Mouse (Mus musculus) layer of hippocampus, adult 9-10 months (tissue): ENCODE measurements around the gene Tef.

Source experiments
- DNase-seq: peaks from one replicate; pipeline ENCODE4 v3.0.0; 2022; ENCODE audit warnings: low spot score

Tef gene

DNA sequence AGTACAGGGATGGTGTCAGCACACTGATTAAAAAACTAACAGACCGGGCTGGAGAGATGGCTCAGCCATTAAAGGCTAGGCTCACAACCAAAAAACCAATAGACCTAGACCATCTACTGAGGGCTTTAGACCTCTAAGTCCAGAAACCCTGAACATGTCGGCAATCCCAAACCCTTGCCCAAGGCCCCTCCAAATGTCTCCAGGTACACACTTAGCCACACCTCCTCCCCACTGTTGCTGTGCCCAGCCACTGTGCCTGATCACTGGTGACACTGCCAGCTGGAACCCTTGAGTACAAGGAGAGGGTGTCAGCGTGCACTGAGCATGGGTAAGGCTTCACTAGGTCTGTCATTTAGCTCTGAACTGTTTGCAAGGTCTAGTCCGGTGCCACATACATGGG, 3.8 kb upstream of the Tef start:
- DNase-seq: no peak

DNA sequence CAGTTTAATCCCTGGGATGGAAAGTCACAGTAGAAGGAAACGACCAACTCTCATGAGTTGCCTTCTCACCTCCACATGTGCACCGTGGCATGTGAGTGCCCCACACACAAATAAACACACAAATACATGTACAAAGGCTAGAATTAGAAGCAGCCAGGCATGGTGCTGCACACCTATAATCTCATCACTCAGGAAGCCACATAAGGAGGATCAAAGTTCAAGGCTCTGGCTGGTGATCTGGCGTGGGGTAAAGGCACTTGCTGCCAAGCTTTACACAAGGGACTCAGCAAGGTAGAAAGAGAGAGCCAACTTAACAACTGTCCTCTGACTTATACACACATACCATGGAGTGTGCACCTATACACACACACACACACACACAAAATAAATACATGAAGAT, 1.8 kb upstream of the Tef start:
- no peak for DNase-seq

GRCm38 (mm10) chr15:81802941-81803351, 725 bp downstream of the Tef start:
- no peak for DNase-seq

DNA sequence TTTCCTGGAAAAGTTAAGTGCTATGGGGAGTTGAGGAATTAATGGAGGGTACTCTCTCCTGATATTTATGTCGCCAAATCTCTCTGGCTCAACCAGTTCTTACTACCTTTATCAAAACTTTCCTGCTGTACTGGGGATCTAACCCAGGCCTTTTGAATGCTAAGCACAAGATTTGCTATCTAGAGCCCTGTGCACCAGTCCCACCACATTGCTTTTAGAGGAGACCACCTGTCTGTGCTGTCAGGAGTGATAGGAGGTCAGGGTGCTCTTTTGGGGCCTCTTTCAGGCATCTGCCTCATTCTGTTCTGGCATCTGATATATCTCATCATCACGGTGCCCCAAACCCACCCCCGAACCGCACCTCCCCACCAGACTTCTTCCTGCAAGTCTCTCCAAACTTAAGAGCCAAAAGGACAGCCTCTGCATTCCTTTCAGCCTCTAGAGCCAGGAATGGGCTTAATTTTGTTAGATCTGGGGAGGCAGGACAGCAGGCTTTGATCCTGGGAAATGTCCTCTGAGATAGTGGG, 1.3 kb downstream of the Tef start:
- DNase-seq: no peak

GRCm38 (mm10) chr15:81804172-81804571, 2.0 kb downstream of the Tef start:
- DNase-seq: no peak

DNA sequence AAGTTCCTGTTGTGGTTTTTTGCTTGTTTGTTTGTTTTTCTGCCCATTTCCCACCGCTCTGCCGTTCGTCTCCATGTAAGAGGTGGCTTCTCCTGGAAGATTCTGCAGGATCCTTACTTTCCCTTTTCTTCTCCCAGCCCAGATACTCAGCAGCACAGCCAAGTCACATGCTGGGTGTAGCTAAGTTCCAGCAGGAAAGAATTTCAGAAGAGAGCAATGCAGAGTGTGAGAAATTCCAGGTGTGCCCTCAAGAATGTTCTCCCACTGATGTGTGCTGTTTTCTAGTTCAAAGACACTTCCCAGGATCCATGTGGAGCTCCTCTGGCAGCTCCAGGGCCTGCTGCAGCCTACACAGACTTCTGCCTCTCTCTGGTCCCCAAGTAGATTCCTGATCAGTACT, 2.7 kb downstream of the Tef start:
- no peak for DNase-seq

DNA sequence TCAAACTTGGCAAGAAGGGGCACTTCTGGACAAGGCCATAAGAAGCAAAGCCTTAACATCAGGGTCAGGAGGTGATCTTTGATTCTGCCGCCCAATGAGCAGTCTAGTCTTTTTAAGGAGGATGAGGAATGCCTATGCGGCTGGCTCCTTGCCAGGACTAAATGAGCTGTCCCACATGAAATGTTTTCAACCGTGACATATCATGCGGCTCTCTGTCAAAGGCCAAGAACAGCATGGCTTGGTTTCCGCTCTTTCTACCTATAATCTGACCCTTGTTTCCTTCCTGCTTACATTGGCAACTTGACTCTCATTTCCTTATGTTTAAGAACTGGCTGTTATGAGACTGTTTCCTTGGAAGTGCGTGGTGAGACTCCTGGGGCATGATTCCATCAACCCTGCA, 3.4 kb downstream of the Tef start:
- no peak for DNase-seq

DNA sequence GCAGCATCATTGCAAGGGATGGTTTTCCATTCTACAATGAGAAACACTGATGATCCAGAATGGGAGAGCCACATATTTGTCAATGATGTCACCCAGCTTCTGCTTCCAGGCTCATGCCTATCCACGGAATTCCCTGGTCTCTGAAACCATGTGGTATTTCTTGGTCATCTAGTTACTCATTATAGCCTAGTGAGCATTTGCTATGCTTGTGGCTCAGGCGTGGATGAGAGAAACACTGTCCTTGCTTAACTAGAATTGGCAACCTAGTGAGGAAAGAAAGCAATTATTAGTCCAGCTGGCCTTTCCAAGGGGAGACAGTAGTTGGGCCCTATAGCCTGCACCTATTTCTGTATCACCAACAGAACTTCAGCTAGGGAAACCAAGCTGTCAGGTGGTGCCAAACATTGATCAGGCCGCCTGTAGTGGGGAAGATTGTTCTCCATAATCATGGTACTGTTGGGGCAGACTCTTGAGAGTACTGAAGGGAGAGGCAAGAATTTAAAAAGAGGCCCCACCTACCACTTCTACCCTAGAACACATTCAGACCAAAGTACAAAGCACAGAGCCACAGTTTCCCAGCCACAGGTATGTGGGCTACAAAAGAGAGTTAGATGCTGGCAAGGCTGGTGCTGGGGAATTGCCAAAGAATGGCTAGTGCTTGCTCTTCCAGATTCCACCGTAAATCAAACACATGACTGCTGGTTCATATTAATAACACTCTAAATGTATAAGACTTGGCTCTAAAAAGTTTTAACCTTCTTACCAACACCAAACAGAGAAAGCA, 4.6 kb downstream of the Tef start:
- DNase-seq: no peak

DNA sequence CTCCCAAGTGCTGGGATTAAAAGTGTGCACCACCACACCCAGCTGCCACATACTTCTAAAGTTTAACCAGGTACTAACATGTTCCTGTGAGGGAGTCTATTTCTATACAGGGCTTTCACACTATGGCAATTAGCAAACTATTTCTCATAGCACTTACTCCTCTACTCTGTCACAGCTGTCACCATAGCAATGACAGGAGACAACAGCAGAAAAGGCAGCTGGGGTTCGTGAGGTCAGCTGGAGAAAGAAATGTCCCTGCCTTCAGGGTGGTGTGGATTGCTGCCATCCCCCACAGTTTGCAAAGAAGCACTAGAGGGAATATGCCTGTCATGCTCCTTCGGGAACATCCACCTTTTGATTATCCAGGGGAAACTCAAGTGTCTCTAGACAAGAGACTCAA, 6.6 kb downstream of the Tef start:
- no peak for DNase-seq

DNA sequence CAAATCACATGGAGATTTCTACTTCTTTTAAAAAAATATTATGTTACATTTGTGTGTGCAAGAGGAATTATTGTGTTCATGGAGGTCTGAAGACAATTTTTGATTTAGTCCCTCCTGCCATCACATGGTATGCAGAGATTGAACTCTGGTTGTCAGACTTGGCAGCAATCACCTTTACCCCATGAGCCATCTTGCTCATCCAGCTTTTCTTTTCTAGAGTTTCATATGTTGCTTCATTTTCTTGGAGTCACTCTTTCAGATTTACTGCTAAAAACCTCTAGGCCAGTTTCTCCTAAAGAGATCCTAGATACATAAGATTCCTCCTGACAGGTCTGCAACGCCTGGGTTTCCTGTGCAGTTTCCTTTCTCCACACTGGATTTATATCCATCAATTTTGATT, 7.3 kb downstream of the Tef start:
- DNase-seq: no peak

DNA sequence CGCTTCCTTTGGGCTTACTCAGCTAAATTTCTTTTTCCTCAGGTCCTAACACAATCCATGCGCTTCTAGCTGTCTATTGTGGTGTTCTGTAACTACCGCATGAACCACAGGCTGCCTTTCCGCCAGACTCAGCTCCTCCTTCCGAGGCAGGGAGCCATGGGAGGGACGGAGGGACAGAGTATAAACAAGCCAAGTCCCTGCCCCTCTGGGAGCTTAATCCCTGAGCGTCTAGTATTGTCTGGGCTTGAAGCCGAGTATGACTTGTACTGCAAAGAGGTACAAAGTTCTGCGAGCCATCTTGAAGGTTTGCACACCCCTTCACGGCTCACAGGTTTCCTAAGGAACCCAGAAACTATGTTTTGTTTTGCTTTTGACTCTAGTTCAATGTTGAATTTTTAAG, 7.9 kb downstream of the Tef start:
- peak; percentile 61 for DNase-seq

DNA sequence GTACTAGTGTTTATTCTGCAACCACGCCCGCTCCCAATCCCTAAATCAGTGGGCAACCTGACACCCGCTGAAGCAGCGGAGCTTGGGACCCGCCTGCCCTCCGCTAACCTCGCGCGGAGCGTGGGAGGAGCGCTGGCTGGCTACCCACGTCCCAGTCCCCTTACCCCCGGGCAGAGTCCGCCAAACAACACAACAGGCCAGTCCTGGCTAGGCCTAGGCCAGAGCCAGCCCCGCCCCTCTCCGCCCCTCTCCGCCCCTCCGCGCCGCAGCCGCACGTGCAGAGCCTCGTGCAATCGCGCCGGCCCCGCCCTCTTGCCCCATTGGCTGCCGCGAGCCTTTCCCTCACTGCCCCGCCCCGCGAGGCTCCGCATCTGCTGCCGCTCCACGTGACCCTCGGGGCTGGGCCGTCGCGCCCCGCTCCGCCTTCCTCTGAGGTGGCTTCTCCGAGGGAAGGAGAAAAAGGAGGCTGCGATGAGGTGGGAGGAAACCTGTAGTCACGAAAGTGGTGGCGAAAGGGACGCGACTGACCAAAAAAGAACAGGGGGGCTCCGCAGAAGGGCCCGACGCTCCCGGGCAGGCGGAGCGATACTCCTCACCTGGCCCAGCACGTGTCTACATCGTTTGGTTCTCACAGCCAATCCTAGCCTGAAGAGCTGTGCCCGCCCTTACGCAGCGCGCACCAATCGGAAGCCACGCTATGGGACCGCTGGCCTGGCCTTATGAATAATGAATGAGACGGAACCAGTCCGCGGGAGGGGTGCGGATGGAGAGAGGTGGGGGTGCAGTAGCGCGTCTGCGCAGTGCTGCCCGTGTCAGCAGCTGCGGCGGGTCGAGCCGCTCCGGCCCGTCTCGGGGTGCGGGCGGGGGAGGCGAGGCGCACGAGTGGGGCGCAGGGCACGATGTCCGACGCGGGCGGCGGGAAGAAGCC, 8.7 kb downstream of the Tef start:
- DNase-seq: peak; percentile 93

DNA sequence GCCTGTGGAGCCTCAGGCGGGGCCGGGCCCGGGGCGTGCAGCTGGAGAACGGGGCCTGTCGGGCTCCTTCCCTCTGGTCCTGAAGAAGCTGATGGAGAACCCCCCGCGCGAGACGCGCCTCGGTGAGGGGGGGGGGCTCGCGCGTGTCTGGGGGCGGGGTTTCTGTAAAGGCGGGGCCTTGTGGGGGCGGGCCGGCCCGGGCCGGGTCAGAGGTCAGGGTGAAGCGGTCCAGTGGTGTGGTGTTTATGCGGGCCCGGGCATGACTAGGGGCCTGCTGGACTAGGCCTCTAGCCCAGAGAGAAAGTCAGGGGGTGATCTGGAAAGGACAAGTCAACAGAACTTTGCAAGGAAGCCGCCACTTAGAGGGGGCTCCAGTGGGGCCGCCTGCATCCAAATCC, 9.4 kb downstream of the Tef start:
- no peak for DNase-seq

DNA sequence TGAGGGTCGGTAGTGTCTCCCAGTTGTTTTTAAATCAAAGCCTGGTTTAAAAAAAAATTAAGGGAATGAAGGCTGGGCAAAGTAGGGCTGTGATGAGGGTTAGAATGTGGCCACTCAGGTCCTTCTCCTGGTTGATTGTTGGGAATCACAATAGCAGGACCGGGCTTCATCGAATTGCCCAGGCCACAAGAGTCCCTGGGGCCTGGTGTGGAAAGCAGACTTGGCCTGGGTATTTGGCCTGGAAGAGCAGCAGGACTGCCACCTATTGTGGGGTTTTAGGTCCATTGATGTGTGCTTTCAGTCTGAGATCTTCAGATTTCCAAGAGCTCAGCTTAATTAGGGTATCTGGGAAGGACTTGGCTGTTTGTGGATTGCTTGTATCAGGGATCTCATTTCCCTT, 10.1 kb downstream of the Tef start:
- DNase-seq: no peak

GRCm38 (mm10) chr15:81812696-81813631, 10.7 kb downstream of the Tef start:
- no peak for DNase-seq

GRCm38 (mm10) chr15:81813986-81814705, 11.9 kb downstream of the Tef start:
- DNase-seq: no peak

GRCm38 (mm10) chr15:81814716-81815370, 12.6 kb downstream of the Tef start:
- no peak for DNase-seq

DNA sequence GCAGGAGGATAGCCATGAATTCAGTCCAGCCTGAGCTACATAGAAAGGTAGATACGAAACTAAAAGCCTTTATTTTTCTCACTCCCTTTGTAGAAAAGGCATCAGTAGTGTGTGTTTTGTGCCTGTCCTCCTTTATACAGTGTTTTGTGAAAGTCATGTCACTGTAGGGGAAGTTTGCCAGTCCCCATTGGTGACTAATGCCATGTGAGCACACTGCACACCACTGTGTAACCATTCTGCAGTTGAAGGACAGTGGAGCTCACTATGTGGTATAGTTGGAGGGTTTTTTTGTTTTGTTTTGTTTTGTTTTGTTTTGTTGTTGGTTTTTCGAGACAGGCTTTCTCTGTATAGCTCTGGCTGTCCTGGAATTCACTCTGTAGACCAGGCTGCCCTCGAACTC, 16.2 kb downstream of the Tef start:
- no peak for DNase-seq

DNA sequence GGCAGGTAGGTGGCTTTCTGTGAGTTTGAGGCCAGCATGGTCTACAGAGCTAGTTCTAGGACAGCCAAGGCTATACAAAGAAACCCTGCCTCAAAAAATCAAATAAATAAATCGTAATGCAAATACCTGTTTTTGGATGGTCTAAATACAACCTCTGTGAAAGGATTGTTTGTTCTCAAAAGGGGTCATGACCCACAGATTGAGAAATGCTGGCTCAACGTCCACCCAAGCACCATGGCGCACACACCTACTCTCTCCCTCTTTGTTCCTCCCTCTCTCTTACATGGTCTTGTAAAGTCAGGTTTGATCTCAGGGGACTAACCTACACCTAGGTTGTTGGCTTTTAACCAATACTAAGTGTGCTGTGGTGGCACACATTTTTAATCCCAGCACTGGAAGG, 20.4 kb downstream of the Tef start:
- no peak for DNase-seq

DNA sequence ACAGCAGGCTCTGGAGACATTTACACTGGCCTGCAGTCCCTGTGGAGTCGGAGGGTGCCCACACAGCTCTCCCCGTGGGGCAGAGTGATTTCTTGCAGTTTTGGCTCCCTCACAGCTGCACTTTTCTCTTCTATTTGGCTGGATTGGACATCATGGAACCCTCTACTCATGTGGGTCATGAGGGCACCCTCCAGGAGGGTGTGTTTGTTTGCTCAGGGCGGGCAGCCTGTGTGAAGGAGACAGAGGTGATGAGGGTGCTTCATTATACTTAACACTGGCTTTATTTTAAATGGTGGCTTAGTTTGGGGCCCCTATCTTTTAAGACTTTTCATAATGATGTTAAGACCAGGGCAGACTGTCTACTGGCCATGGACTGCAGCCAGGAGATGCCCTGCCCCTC, 22.6 kb downstream of the Tef start:
- DNase-seq: no peak
